Mouse (Mus musculus) neutrophil, adult 5-6 weeks (primary cell): ENCODE results near the gene Nup188. TPM values are rescaled to one million over a fixed set of nuclear protein-coding genes. Genes with fewer than 3 reads are reported as not detected.

Experiments used
- ATAC-seq: fragments of 151-379, 151-347 bp; 2 replicates; pipeline ENCODE4 v1.8.0; 2017; ENCODE audit warnings: mild to moderate bottlenecking, moderate TSS enrichment; ENCODE audit not compliant: insufficient number of reproducible peaks, poor library complexity, low FRiP score, severe bottlenecking; ENCODE audit errors: extremely low read depth
- total RNA-seq: library from RNA; stranded (forward); fragments of 200-1000 nt; gene quantifications from 2 replicates; pipeline ENCODE4 v1.2.3, GENCODE M21; 2017

Nup188 gene
- total RNA-seq, 1 experiment from 2014 or later, result 14.8 TPM

DNA sequence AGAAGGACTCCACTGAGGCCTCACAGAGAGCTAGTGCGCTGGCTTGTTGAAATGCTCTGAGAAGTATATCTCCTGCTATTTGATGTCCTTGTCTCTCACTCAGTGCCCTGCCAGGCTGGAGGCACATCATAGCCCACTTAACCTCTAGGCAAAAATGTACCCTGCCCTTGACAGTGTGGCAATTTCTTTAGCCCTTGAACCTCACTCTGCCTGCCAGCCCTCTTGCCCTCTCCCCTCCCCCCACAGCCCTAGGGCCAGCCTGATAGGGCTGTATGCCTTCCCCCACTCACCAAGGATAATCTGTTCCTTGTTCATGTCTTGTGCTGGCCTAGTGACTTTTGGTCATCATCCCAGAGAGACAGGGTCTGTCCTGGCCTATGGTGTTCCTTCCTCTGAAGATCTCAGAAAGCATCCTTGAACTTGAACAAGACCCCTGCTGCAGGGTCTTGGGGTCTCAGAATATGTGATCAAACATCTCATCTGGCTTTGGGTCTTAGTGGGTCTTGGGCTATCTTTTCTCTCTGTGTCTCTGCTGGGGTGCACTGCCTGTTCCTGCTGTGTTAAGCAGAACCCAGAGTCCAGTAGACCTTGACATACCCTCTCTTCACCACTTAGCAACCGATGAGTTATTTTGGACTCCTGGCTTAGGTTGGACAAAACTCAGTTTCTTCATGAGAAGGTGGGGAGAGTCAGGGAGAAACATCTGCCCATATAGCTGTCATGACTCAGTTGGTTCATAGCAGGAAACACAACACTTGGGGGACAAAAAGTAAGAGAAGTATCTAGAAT, 79.3 kb downstream of the Nup188 start:
- ATAC-seq, result no peak

GRCm38 (mm10) chr2:30366203-30366602, 80.0 kb downstream of the Nup188 start:
- ATAC-seq, result no peak

- no peak for ATAC-seq
Observed at GRCm38 (mm10) chr2:30371544-30371943, 85.3 kb downstream of the Nup188 start.

DNA sequence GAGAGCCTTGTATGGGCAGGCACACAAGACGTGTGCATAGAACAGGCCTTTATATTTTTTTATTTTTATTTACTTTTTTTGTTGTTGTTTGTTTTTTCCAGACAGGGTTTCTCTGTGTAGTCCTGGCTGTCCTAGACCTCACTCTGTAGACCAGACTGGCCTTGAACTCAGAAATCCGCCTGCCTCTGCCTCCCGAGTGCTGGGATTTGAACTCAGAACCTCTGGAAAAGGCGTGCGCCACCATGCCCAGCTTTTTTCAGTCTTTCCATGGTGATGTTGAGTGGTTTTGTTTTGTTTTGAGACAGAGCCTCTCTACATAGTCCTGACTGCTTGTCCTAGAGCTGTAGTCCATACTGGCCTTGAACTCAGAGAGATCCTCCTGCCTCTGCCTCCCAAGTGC, 86.5 kb downstream of the Nup188 start:
- no peak for ATAC-seq

DNA sequence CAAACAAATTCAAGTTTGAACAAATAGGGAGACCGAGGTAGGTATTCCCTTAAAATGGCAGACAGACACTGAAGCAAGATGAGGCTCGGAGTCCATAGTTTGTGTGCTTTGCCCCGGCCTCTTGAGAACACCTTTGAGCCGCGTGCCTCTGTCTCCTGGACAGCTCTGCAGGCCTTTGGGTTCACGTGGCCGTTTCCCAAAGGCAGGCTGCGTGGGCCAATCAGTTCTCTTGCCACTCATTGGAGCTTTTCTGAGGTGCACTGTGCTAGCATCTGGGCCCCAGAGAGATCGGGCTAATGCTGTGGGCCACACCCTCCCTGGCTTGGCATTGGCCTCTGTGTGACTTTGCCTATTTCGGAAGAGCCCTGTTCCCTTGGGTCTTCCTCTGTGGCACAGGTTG, 89.7 kb downstream of the Nup188 start:
- no peak for ATAC-seq

DNA sequence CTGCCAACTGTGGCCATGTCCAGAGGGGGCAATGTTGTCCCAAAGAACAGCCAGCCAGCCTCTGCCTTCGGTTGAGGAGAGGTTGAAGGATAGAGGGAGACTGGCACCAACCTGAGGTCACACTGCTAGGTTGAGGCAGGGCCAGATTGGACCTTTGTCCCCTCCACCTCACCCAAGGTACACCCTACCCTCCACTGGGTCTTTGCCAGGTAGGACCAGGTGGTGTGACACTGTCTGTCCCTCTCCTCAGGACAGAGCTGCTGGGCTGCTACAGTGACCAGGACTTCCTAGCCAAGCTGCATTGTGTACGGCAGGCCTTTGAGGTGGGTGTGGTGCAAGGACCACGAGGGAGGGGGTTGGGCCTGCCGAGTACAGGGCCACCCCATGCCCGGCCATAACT, 91.5 kb downstream of the Nup188 start:
- ATAC-seq, result no peak

GRCm38 (mm10) chr2:30379307-30379706, 93.1 kb downstream of the Nup188 start:
- ATAC-seq, result no peak

DNA sequence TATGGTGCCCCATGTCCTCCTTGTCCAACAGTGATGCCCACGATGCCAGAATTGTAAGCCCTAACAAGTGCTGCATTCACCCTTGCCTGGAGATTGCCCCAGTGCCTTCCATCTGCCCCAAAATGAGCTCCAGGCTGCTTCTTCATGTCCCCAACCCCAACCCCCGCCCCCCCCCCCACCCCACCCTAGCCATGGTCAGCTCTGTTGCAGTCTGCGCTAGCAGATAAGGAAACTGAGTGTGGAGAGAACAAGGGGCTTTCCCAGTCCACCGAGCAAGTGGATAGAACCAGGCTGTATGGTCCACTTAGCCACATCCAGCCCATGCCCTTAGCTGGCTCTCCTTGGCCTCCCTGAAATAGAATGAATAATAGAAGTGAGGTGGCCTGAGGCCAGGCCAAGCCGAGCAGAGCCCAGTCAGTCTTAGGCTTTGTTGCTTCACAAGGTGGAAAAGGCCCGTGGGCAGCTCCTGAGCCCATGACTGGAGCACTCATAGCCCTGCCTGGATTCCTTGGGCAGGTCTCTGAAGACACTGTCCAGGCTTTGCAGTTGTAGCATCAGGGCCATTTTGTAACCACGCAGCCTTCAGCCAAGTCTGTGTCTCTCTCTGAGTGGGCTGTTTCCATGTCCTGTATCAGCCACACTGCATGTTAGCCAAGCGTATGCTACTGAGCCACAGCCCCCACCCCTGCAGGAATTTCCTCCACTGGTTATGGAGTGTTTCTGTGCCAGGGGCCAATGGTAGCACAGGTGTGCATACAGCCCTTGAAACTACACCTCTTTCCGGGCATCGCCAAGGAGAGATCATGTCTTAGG, 94.6 kb downstream of the Nup188 start:
- no peak for ATAC-seq

- no peak for ATAC-seq
Observed at GRCm38 (mm10) chr2:30381377-30381725, 95.2 kb downstream of the Nup188 start.

DNA sequence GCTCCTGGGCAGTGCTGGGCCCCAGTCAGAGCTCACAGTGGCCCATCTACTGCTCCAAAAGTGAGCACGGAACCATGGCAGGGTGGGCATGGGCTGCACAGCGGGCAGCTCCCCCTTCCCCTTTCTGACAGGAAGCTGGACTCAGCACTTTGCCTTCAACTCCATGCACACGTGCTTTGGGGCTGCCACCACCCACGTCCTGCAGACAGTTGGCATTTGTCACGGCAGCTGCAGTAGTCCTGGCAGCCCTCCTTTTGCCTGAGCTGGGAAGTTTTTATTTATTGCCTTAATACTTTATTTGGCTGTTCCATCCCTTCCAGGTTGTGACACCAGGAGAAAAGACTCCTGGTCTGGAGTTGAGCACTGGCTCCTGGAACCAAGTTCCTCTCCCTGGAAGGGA, 98.6 kb downstream of the Nup188 start:
- no peak for ATAC-seq

GRCm38 (mm10) chr2:30385591-30385990, 99.4 kb downstream of the Nup188 start:
- ATAC-seq, result no peak

- no peak for ATAC-seq
Observed at GRCm38 (mm10) chr2:30386913-30387312, 100.7 kb downstream of the Nup188 start.

DNA sequence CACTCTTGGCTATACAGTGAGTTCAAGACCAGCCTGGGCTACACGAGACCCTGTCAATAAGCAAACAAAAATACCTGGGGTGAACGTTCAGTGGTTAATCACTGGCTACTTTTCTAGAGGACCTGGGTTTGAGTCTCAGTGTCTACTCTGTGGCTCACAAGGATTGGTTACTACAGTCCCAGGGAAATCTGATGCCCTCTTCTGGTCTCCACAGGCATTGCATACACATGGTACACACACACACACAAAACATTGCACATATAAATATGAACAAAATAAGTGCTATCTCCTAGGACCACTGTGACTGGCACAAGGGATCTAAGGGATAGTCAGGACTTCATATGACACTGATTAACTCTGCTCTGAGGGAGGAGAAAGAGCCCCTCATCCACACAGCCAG, 102.8 kb downstream of the Nup188 start:
- ATAC-seq, result no peak

GRCm38 (mm10) chr2:30392114-30392576, 105.9 kb downstream of the Nup188 start, which contains the start of gene Dolpp1:
Dolpp1 (plus strand) TSS chr2:30392254.
- ATAC-seq, result peak; percentile 95

DNA sequence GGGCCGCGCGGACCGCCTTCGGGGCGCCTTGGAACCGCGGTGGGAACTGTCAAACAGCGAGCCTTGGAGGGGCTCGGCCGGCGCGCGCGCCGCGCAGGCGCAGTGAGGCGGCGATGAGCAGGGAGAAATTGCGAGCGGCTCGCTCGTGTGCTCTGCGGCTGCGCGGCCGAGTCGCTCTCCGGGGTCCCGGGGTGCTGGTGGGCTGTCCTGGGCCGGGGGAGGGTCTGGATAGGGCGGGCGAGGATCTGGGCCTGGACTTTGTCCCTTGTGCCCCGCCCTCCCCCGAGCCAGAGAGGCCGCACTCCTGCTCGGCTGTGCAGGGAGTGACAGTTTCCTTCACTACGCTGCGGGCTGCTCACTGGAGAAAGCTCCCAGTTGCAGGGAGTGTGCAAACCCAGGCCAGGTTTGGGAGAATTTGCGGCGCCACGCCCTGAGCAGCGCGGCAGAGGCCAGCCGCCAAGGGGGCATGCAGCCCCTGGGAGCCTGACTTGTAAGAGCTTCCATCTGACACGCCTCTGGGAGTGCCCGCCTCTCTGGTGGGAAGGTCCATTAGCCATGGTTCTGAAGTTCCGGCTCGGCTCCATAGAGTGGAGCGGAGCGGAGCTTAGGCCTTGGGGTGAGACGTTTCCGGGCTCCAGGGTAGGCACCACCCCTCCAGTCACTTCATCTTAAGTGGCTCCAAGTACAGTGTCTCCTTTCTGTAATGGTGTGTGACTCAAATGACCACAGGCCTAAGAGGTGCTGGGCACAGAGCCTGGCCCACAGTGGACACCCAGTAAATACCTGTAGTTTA, 106.6 kb downstream of the Nup188 start:
- ATAC-seq, result no peak

DNA sequence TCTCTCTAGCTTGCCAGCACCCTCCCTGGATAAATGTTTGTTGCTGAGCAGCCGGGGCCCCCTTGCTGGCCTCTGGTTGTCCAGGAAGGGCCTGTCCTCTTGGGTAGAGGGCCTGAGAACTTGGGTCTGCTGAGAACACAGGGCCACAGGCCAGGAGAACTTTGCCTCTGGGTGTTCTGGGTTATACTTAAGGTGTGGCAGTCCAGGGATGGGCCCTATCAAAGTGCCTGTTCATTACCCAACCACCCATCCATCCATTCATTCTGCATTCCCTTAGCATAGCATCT, 107.1 kb downstream of the Nup188 start:
- ATAC-seq, result no peak
